Mouse (Mus musculus): Measurements from ENCODE around the gene Mtif2.
"Not testable (repeated sequence)": the region's sequence is repeated elsewhere in the genome, so short reads cannot be mapped to it uniquely, and the experiment has no call there.

Gene Mtif2

DNA sequence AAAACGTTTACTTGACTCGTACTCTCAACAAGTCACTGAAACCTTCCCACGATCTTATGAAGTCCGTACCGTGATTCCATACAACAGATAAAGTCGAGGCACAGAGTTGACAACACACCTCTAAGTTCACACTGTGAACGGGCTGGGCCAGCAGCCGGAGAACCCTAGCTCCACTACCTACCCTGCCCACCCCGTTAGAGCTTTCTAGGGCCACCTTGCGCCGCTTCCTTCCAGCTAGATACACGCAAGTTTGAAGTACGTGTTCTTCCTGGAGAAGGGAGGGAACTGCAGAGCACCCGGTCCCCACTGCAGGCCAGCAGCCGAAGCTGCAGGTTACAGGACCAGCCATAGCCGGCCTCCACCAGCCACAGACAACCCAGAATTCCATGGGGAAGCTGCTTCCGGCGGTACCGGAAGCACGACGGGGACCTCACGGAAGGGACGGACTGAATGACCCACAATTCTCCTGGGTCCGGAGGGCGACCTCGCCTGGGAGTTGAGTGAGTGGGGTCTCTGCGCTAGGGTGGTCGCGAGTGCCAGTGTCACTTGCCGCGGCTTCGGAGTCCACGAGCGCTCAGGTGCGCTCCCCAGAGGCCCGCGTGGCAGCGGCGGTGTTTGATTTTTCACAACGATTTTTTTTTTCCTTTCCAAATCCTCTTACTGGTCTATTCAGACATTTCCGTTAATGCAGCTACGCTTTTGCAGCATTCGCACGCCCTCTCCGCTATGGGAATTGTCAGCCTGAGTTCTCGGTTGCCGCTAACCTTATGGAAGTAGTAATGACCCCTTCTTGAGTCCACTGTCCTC, at the start of gene Mtif2:
Gene Mtif2, plus strand, starts transcription at position 421 of the 807 bp plus-strand sequence.
- in situ Hi-C loops (cut with MseI, MboI), result no loop called here

DNA sequence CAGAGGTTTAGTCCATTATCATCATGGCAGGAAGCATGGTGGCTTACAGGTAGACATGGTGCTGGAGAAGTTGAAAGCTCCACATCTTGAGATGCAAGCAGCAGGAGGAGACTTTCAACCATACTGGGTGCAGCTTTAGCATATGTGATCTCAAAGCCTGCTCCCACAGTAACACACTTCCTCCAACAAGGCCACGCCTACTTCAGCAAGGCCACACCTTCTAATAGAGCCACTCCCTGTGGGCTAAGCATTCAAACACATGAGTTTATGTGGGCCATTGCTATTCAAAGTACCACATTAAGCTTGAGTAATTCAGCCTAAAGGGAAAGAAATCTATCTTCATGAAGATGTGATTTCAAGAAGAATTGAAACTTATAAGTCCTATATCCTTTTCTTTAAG, 33.1 kb upstream of the Mtif2 start:
- in situ Hi-C loops (cut with MseI, MboI), result loop anchor here in 1 of 2 experiments (25.0 kb wide), 1 partner anchor 231 kb away; no protein-coding TSS in a partner anchor

DNA sequence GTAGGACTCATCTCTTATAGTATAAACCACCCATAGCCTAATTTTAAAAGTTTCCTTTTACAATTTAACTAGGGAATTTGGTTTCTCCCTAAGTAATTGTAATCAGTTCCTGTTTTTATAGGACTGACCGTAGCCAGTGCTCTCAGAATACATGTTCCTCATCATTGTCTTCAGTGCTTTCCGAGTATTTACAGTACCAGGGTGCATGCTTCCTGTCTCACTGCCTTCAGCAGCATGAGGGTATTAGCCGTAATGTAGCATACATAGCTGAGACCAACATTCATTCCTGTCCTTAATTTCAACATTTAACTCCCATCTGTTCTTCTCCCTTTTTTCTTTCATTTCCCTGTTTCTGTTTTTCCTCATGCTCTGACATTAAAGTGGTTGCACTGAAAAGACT, 29.2 kb upstream of the Mtif2 start:
- in situ Hi-C loops (cut with MseI, MboI), result loop anchor here in 1 of 2 experiments (25.0 kb wide), 1 partner anchor 235 kb away; no protein-coding TSS in a partner anchor

DNA sequence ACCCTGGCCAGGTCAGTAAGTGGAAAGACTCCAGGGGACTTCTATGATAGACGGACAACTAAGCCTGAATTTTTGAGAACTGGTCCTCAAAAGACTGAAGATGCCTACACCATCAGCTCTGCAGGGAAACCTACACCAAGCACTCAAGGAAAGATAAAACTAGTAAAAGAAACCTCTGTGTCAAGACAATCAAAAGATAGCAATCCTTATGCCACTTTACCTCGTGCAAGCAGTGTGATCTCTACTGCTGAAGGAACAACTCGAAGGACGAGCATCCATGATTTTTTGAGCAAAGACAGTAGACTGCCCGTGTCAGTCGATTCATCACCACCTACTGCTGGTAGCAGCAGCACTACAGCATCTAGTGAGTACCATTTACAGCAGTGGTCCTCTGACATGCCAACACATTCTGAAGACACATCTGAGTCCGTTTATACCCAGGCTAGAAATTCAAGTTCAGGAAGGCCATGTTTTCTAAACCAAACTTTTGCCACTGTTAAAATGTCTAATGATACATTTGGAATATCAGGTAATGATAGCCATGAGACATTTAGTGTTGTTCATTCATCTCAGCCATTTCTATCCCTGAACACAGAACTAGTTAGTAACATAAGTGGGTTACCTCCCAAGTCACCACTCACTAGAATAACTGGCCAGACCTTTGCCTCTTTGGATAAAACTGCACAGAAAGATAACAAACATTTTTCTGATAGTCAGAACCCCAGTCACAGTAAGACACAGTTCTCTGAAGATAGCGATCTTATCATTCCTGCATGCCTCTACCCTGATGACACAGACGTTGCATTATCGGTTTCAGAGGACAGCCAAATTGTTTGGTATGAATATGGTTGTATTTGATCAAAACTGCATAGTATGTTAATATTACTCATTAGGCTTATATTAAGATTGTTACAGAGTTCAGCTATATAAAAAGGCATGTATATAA, 22.0 kb upstream of the Mtif2 start:
- in situ Hi-C loops (cut with MseI, MboI), result no loop called here

DNA sequence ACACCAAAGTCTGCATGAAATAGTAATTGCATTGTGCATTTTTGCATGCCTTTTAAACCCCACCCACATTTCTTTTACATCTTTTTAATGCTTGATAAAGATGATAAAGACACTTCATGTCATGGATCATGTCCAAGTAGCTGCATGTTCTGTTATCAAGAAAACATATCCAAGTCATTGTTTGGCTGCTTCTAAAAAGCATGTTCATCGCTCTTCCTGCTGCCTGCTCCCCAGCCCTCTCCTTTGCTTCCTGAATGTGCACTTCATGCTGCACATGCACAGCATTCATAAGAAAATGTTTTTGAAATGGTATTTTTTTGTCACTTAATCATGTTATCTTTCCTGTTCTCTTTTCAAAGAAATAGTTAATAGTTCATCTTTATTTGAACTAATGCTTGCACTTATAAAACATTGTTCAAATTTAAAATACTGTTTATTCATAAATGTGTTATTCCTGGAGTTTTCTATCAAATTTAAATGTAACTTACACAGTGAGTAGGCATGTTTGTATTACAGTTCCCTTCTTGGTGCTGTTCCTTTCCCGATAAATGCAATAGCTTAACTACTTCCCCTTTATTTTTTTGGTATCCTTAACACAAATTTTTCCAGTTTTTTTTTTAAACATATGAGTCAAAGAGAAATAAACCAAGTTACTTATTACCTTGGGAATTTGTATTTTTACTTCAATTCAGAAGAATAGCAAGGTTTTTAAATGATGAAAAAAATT, 21.1 kb upstream of the Mtif2 start:
- in situ Hi-C loops (cut with MseI, MboI), result no loop called here

DNA sequence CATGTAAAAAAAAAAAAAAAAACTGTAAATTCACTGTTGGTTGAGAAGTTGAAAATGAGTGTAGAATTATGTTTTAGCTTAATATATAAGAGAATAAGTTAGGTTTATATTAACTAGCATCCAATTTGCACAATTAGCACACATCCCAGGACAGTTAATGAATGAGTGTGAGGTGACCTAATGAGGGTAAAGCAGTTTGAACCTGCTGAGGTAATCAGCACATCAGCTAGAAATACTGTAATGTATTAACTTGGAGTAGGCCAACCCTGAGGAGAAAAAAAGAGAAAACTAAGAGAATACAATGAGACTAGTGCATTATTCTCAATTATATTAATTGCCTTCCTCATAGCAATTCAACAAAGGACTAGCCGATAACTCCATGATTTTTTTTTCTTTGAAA, 16.8 kb upstream of the Mtif2 start:
- in situ Hi-C loops (cut with MseI, MboI), result no loop called here

DNA sequence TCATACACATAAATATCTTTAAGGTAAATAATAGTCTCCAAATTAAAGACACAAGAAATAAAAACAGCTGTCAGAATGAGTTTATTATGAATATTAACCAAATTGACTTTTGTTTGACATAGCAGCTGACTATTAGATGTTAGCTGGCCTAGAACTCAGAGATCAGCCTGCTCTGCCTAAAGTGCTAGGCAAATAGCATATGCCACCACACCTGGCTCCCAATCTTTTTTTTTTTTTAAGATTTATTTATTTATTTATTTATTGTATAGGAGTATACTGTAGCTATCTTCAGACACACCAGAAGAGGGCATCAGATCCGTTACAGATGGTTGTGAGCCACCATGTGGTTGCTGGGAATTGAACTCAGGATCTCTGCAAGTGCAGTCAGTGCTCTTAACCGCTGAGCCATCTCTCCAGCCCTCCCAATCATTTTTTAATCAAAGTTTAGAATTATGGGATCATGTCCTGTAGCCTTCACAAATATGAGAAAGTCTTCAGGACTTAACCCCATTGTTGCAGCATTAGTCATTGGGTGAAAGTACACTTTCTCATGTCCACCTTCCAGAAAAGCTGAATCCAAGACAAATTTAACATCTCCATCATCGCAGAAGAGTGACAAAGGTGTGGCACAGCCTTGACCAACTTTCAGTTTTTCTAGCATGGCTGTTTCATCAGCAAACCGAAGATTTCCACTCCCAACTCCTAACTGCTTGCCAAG, 13.2 kb upstream of the Mtif2 start:
- in situ Hi-C loops (cut with MseI, MboI), result no loop called here

DNA sequence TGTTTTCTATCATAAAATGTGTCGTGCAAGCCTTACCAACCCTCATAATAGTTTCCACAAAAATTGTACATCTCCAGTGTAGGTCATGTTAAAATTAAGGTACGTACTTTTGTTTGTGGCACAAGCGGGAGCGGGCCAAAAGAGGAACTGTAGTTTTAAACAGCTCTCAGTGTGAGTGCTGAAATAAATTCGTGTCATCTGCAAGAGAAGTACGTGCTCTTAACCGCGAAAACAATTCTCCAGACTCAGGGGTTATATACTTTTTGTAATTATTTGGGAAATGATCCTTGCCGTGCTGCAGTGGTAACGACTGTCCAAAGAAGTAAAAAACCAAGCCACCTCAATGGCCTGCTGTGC, 11.9 kb upstream of the Mtif2 start:
- in situ Hi-C loops (cut with MseI, MboI), result no loop called here

DNA sequence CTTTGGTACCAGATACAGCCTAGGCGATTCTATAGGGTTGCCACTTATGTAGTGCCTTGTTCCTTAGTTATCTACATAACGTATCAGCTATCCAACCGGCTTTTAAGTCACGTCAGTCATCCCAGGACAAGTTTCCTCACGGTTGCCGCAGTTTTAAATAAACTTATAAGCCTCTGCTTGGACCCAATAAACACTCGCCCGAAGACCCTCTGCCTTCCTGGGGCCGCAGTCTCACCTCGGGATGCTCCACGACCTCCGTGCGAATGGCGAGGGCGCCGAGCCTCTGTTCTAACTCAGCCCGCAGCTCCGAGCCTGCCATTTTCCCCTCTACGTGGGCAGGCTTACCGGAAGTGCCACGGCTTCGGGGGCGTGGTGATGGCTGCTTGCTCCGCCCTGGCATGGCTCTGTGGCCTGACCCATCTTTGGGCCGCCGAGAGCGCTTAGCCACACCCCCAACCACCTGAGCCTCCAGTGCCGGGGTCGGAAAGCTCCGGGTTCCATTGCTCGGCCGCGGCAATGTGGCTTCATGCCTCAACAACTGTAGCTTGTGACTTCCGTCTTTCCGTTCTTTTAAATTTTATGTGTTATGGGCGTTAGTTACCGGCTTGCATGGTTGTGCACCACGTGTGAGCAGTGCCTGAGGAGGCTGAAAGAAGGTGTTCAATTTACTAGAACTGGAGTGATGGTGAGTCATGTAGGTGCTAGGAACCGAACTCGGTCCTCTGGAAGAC, 11.4 kb upstream of the Mtif2 start, which contains the start of gene Prorsd1:
Gene Prorsd1, minus strand, starts transcription at position 352 of the 731 bp plus-strand sequence.
- in situ Hi-C loops (cut with MseI, MboI), result no loop called here

DNA sequence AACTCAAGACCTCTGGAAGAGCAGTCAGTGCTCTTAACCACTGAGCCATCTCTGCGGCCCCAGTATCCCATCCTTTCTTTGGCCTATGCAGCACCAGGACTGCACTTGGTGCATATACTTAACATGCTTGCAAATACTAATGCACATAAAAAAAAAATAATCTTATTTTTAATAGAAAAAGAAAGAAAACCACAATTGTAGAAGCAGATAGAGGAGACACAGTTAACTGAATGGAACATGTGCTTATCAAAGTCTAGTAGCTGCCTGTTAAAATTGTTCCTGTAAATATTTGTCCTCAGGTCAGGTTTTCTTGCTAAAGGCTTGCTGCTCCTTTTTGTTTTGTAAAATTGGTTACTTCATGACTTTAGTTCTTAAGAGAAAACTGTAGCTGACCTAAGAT, 12.0 kb downstream of the Mtif2 start:
- in situ Hi-C loops (cut with MseI, MboI), result no loop called here

DNA sequence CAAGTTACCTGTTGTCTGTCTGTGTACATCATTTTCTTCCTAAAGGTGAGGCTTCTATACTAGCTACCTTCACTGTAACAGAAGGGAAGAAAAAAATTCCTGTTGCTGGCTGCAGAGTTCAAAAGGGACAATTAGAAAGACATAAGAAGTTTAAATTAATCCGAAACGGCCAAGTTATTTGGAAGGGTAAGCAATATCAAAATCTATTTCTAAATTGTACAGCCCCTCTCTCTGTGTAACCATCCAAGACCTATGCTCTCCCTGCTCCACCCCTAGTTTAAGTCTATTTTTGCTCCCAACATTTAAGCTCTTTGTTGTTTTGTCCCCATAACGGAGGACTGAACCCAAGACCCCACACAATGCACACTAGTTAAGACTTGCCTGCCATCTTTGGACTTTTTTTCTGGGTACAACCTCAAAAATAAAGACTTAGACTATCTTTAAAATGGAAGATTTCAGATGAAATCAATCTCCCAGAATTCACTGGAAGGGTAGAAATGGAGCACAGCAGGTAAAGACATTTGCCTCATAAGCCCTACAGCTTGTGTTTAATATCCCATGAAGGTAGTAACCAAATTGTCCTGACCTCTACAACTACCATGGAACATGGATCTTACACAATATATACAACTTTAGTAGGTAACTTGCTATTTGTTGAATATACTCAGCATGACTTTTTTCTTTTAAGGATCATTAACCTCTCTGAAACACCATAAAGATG, 18.2 kb downstream of the Mtif2 start:
- in situ Hi-C loops (cut with MseI, MboI), result no loop called here

DNA sequence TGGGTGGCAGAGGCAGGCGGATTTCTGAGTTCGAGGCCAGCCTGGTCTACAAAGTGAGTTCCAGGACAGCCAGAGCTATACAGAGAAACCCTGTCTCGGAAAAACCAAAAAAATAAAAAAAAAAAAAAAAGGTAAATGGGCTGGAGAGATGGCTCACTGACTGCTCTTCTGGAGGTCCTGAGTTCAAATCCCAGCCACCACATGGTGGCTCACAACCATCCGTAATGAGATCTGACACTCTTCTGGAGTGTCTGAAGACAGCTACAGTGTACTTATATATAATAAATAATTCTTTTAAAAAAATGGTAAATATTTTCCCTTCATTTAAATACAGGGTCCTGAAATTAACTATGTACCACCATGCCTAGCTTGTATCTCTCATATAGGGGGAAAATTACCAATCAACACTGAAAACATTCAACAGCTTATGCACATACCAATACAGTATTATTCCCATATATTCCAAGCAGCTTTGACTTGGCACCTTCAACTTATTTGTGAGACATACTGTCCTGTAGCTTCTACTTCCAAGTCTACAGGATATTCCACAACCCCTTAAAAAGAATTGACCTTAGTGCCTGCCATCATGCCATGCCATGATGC, 19.0 kb downstream of the Mtif2 start:
- in situ Hi-C loops (cut with MseI, MboI), result not testable (repeated sequence)

DNA sequence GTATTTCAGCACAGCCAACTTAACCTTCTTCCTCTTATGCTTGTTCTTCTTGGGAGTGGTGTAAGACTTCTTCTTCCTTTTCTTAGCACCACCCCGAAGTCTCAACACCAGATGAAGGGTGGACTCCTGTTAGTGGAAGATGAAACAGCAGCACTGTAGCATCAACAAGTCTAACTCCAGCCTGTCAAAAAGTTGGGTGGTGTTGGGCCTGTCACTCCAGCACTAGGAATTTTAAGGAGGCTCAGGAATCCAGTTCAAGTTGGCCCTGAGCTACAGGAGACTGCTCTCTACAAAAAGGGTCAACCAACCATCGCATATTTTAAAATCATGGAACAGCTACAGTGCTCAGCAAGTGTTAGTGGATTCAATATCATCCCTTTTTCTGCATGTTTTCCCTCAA, 20.1 kb downstream of the Mtif2 start:
- in situ Hi-C loops (cut with MseI, MboI), result not testable (repeated sequence)

DNA sequence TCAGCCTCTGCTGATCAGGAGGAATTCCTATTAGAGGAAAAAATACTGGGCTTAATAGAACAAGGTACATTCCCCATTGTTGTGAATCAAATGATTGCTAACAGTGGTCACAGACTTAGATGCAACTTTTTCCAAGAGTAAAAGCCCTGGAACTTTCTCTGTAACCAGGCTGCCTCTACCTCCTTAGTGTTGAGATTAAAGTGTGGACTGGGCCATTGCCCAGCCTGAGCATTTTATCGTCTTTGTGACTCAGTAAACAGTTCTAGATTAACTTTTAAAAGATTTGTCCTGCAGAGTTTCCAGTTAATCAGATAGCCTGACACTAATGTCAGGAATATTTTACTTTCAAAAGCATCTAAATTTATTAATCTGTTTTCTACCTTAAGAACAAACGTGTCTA, 20.6 kb downstream of the Mtif2 start:
- in situ Hi-C loops (cut with MseI, MboI), result no loop called here

DNA sequence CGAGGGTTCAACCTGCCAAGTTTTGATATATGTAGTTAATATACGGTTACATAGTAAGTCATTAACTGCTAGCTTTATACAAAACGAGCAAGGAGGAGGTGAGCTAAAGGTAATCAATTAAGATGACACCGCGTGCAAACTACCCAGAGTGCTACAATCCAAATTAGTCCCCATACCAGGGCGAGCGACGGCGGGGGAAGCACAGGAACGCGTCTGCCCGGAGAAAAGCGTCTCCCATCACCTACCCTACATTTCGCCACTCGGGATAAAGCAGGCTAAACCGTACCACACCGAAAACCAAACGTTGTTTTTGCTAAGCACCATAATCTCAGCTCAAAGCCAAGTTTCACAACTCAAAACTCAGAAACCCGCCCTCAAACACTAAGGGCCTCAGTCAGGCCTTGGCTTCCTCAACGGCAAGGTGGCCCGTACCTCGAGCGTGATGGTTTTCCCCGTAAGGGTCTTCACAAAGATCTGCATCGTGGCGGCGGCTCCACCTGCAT, 21.1 kb downstream of the Mtif2 start:
- in situ Hi-C loops (cut with MseI, MboI), result no loop called here

DNA sequence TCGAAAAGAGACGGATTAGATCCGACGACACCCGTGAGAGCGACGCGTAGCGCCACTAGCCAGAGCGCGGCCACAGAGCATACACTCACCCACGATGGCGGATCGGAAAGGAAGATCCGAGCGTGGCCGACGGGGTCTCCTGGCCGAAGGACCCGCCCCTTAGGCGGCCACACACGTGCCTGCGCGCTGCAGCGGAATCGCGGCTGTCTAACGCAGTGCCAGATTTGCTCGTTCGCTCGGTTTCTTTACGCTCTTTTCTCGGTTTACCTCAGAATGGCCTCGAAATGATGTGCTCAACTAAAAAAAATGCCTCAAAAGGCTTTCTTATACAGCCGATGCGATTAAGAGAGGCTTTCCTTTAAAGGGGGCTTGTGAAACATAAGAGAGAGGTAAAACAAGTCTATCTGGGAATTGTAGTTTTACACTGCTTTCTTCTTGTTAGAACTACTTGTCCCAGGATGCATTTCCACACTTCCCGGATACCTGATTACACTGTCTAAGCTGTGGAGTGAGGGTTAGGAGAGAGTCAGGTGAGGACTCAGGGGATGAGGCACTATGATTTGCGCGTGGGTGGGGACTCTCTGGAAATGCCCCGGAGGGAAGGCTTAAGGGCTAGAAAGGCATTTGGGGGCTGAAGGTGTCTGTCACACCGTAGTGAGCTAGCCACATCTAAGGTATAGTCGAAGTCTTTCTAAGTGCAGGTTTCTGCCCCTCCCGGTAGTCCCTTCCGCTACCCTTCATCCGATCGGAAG, 21.7 kb downstream of the Mtif2 start, which contains the start of the genes Clhc1 and Rps27a:
Gene Clhc1, plus strand, starts transcription at position 199 of the 752 bp plus-strand sequence.
Gene Rps27a, minus strand, starts transcription at position 358 of the 752 bp plus-strand sequence.
- in situ Hi-C loops (cut with MseI, MboI), result no loop called here

DNA sequence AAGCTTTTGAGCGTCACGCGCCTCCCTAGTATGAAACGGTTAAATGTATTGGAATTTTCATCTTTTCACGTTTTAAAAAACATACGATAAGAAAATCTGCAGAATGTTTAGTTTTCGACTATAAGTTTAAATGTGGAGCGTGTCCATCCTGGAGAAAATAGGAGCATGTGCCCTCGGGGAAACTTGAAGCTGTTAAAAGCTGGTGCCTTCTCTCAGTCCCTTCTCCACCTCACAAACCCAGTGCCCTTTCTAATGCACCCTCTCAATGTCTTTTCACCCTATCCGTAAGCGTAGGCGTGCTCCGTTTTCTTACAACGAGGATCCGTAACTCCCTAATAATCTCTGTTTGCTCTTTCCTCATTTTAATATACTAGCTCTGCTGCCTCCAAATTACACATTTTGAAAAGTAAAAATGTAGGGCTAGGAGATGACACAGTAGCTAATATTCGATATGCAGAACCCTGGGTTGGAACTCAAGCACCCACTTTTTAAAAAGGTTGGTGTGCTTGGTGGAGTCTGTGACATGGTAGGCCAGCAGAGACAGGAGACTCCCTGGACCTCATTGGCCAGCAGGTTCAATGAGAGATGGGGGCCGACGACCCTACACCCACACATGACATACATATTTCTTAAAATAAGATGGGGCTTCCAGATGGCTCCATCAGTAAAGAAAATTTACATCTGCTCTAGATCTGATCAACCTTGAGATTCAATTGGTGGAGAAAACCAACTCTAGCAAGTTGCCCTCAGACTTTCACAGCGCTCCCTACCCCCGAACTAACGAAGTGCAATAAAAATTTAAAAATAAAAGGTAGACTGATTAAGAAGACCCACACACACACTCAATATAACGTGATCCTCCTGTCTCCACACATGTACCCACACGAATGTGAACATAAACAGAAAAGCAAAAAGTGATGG, 22.6 kb downstream of the Mtif2 start:
- in situ Hi-C loops (cut with MseI, MboI), result no loop called here

All from mouse trophoblast stem cell (cell line).